Mouse (Mus musculus) heart, postnatal 36 days (tissue): Measurements from ENCODE around the gene Gm20696. TPM values are rescaled to one million over a fixed set of nuclear protein-coding genes. Genes with fewer than 3 reads are reported as not detected.

ENCODE experiments used
- DNase-seq, 2 experiments: peaks; one replicate each; pipeline ENCODE4 v3.0.0; 2021 to 2022
- intact Hi-C: fragments of 180-260 bp; cut with DNase I; formaldehyde crosslinking; loops from one replicate; pipeline ENCODE4 v1.15.1; 2025
- total RNA-seq, 2 experiments: library from RNA; stranded (reverse); gene quantifications; 2 replicates each; pipeline ENCODE4 v1.2.3; 2021

The Gm20696 gene
- total RNA-seq, 2 experiments from 2014 or later = 2.4 to 2.5 TPM

- intact Hi-C loops = loop anchor here (10.0 kb wide), 1 partner anchor 1208 kb away; no protein-coding TSS in a partner anchor
- DNase-seq = no peak
Measured at GRCm38 (mm10) chr6:99667290-99667689, 693 bp upstream of the Gm20696 start.

GRCm38 (mm10) chr6:99665457-99666317, 910 bp downstream of the Gm20696 start:
- intact Hi-C loops = loop anchor here (10.0 kb wide), 1 partner anchor 1209 kb away; no protein-coding TSS in a partner anchor

GRCm38 (mm10) chr6:99663232-99663631, 3.4 kb downstream of the Gm20696 start:
- intact Hi-C loops = loop anchor here (10.0 kb wide), 1 partner anchor 1212 kb away; no protein-coding TSS in a partner anchor
- DNase-seq = no peak

More at GRCm38 (mm10) chr6:99665457-99666317, 910 bp downstream of the Gm20696 start:
- DNase-seq = no peak

- intact Hi-C loops = loop anchor here (10.0 kb wide), 1 partner anchor 1214 kb away; no protein-coding TSS in a partner anchor
- DNase-seq = no peak
Measured at GRCm38 (mm10) chr6:99660443-99660842, 6.2 kb downstream of the Gm20696 start.

DNA sequence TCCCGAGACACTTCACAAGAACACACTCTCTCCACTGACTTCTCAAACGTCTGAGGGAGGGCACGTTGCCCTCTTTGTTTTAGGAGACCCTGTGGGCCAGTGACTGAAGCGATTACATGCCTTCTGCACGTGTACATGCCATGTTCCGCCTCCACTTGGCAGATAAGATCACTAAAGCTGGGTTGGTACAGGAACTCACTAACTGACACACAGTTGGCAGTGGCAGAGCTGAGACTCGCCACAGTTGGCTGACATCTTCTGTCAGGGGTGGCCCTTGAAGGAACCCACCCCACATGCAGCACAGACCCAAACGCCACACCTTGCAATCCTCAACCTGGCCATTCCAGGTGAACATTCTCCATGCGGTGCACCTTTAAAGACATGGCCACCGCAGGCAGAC, 8.0 kb downstream of the Gm20696 start:
- no peak for DNase-seq
- intact Hi-C loops = no loop called here

DNA sequence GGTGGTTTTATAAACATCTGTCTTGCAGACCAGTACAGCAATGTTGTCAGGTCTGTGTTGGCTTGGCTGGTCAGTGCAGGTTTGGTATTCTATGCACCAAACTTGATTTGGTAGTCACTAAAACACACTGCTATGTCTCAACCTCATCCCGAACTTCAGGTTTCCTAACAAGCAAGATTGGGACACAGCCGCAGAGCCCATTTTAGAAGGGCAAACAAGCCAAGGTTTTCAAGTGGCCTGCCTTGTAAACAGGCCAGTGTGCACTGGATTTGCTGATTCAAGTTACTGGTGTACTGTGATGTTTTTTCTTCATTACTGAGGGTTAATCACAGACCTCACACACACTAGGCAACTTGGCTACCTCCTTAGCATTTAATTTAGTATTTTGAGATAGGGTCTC, 10.5 kb downstream of the Gm20696 start:
- intact Hi-C loops = no loop called here
- no peak for DNase-seq

DNA sequence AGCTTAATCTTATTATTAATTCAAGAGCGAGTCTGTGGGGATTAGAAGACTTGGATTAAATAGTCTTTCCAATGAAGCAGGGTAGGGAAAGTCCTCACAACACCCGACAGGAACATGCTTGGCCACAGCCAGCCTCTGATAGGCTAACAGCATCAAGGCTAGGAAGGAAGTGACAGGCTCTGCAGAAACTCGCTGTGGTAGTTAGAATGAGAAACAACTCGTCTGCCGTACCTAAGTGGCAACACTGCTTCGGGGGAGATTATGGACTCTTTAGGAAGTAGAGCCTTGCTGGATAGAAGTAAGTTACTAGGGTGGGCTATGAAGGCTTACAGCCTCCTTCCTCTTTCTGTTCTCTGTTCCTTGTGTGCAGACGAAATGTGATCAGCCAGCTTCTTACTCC, 11.1 kb downstream of the Gm20696 start:
- DNase-seq = no peak
- intact Hi-C loops = no loop called here

GRCm38 (mm10) chr6:99654343-99654742, 12.3 kb downstream of the Gm20696 start:
- DNase-seq = no peak
- intact Hi-C loops = no loop called here

DNA sequence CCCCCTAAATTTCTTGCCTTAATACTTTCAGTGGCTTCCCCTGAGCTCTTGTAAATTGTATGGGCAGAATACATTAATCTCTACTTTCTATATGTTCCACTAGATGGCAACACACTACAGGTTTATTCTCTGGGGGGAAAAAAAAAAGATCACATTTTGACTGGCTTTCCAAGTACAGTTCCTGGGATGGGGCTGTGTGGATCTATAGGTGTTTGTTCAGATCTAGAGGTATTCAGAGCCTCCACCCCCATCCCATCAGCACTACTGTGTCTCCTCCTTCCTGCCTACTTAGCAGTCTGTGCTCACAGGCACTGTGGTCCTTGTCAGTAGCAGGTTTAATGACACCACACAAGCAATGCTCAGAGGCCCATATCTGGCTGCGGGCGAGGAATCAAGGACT, 14.3 kb downstream of the Gm20696 start:
- intact Hi-C loops = no loop called here
- no peak for DNase-seq

DNA sequence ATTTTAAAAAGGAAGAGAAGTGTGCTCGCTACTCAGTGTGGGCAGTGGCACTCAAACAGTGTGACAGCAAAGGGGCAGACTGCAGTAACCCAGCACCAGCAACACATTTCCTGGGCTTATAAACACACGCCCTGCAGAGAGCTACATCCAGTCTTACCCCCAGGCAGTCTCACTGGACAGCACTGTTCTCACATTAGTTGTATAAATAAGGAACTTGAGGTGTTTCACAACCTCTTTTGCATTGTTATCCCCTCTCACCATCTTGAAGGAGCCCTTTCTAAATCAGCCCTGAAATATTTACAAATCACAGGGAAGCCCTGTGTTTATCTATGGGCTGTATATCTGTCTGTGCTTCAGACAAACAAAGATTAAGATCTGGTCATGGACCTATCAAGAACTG, 17.3 kb downstream of the Gm20696 start:
- intact Hi-C loops = no loop called here
- no peak for DNase-seq

GRCm38 (mm10) chr6:99646344-99646743, 20.3 kb downstream of the Gm20696 start:
- intact Hi-C loops = no loop called here
- DNase-seq = no peak

- intact Hi-C loops = no loop called here
- no peak for DNase-seq
Measured at GRCm38 (mm10) chr6:99644876-99645275, 21.7 kb downstream of the Gm20696 start.

DNA sequence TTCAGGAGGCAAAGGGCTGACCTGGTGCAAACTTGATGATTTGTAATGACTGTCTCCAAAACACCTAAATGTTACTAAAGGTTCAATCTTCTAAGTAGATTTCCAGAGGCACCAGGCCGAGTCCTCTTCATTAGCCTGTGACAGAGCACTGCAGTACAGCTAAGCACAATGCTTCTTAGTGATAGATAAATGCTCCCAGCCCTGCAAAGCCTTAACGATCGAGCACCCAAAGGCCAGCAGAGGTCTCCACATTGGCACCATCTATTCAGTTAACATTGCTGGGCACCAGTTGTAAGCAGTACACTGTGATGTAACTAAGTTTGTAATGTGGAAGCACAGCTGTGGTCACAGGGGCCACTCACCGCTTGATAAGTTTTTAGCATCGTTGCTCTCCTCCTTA, 22.2 kb downstream of the Gm20696 start:
- intact Hi-C loops = no loop called here

DNA sequence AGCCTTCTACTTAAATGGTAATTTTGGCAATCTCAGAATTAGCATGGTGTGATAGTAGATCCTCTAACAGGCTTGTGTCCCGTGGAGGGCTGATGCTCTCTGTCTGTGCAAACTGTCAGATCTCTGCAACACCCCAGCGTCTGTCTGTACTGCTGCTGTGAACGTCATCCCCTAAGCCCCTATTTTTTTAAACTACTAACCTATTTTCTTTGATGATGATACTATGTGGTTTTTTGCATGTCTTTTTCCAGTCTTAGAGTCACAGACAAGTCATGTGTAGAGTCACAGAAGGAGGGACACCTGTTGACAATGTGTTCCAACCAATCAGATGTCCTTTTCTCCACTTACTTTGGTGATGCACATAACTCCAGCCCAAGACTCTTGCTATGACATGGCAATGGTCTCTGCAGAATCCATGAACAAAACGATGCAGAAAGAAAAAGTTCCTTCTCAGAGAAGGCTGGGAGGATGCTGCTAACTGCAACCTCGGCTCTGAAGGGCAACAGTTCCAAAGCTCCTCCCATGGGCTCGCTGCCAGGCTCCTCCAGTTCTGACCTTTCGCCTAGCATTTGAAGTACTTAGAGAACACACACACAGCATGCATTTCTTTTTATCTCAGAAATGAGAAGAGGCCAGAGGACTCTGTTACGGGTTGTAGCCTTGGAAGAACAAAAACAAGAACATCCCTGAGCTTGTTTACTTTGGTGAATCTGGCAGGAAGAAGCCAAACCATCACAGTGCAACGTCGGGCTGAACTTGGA, 23.0 kb downstream of the Gm20696 start:
- intact Hi-C loops = no loop called here
- peak; percentile 68 to 75 for DNase-seq

More for the DNA sequence above, 22.2 kb downstream of the Gm20696 start:
- no peak for DNase-seq

GRCm38 (mm10) chr6:99637456-99637855, 29.1 kb downstream of the Gm20696 start:
- intact Hi-C loops = no loop called here
- no peak for DNase-seq

- intact Hi-C loops = no loop called here
- DNase-seq = no peak
Measured at GRCm38 (mm10) chr6:99636801-99637200, 29.8 kb downstream of the Gm20696 start.

- no peak for DNase-seq
- intact Hi-C loops = no loop called here
Measured at GRCm38 (mm10) chr6:99636121-99636520, 30.5 kb downstream of the Gm20696 start.

DNA sequence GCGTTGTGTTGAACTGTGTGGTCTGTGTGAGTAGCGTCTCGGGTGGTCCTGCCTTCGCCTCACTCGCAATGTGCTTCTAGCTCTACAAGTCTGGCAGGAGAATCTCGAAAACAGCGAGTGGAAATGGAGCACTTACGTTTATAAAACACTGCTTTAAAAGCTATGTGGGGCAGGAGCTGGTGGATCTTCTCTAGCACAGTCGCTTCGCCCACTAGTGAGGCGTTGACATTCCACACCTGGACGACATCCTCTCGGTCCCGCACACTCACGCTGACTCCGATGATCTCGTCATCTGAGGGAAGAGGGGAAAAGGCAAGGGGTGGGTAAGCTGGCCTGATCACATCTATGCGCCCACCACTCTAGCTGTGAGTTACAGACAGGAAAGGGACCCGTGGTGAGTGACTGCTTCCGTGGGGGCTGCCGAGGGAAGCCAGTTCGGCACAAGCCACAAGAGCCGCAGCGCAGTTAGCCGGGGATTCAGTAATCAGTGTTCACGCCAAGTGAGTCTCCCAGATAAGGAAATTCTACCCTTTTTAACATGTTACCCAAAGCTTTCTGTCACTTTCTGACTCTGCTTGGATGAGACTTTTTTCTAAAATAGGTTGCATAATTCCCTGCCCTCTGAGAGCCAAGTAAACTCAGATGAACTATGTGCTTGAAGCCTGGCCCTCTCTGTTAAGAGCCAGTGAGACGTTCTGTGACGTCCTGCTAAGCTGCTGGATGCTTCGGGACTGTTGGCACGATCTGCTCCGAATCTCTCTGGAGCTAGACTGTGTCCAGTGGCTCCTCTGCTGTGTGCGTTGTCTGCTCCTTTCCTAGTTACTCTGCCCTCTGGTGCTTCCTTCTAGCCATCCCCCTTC, 34.2 kb downstream of the Gm20696 start:
- DNase-seq = peak in 1 of 2 experiments; percentile 30
- intact Hi-C loops = no loop called here

GRCm38 (mm10) chr6:99631637-99632036, 35.0 kb downstream of the Gm20696 start:
- intact Hi-C loops = no loop called here
- no peak for DNase-seq

- intact Hi-C loops = no loop called here
- no peak for DNase-seq
Measured at GRCm38 (mm10) chr6:99629726-99630458, 36.7 kb downstream of the Gm20696 start.
